Mouse (Mus musculus): ENCODE results near the gene Plp2. TPM values are rescaled to one million over a fixed set of nuclear protein-coding genes. Genes with fewer than 3 reads are reported as not detected.

Gene Plp2
- total RNA-seq, 2 experiments from 2014 or later: 54.2 to 55.4 TPM

DNA sequence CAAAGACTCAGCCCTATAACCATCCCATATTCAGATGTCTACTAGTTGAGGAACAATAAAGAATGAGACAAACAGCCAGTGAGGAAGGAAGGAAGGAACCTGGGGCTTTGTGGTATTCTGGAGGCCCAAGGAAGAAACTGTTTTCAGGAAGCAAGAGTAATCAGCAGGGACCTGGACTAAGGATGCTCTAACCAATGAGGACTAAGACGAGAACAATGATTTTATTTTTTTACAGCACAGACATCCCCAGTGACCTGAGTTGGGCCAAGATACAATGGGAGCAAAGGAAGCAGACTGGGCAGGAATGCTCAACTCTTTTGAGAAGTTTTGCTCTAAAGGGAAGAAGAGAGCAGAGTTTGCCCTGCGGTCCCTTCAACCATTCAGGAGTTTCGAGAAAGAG is 8.3 kb downstream of the Plp2 start:
- DNase-seq: no peak

DNA sequence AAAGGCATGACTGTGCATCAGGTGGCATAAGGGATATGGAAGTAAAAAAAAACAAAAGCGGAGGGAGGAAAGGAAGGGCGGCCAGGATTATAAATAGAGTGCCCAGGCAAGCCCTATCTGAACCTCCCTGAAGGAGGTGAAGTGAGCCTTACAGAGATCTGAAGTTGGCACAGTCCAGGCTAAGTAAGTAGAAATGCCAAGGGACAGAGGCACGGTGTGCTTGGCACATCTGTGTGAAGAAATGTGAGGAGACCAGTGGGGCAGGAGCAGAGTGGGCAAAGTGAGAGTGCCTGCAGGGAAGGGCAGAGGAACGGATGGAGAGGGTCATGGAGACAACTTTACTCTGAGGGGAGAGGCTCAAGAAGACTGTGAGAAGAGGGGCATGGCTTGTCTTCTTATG is 10.1 kb downstream of the Plp2 start:
- no peak for DNase-seq

DNA sequence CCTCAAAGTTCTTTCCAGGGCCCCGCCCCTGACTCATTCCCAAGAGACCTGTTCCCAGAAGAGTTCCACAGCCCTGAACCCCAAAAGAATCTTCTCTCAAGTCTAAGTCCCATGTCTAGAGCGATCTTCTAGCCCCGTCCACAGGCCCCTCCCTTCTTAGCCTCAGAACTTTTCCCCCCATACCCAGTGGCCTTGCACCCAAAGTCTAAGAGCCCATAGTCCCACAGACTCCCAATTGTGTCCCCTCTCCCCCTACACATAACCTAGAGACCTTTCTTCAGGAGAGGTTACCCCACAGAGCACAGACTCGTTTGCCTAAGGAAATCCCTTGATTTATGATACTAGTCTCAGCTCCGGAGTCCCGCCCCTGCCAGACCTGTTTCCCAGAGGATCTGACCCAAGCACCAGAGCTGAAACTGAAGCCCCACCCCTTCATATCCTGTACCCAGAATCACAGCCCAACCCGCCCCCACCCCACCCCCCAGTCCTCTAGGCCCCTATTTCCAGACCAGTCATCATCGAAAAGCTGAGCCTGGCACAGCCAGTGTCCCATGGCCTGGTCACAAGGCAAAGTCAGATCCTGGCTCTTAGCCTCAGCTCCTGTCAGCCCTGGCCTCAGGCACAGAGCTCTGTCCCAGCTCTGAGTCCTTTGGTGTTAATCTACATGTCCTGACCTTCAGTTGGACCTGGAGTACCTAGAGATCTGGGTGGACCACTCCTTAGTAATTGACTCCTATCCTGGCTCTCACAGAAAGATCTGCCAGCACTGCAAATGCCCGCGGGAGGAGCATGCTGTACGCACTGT is 12.2 kb downstream of the Plp2 start:
- no peak for DNase-seq

DNA sequence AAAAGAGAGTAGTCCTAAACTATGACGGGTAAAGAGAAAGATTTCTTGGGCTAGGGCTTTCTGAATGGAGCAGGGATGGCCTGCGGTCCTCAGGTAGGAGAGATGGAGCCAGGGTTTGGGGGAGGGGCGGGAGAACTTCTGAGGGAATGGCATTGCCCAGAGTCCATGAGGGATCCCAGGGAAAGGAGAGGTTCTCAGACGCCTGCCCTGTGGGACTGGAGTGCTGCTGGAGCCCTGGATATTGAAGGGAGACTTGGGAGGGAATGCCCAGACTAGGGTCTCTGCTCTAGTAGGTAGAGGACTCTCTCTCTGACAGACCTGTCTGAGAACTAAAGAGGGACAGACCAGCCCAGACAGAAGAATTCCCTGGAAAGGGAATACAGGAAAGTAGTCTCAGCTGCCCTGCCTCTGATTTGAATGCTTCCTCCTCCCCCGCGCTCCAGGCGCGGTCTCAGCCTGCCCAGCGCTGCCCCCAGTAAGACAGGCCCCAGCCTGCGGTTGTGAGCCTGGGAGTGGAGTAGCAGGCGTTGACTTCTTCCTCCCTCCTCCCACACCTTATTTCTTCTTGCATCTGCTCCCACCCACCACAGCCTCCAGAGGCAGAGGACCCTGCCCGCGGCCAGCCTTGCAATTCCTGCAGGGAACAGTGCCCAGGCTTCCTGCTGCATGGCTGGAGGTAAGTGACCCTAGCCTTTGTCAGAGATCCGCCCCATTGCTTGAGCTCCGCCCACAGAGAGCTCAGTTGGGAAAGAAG is 13.0 kb downstream of the Plp2 start:
- DNase-seq: peak; percentile 19

DNA sequence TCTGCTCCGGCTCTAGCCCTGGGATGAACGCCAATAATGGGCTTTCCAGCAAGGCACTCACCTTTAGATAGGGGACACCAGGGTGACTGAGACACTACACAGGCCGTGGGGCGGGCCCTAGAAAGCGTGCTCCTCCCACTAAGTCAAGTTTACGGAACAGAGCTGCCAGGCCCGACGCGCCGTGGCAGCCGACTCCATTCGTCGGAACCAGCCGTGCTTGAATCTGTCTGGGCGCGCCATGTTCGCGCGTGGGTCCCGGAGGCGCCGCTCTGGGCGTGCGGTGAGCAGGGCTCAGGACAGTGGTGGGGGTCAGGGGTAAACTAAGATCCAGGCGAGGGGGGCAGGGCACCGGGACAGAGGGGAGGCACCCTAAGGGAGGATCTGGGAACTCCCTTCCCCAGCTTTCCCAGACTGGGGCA is 14.0 kb downstream of the Plp2 start, which contains the start of gene Prickle3:
TSS of gene Prickle3 (plus strand) at position 40 of the 419 bp plus-strand sequence.
- DNase-seq: peak; percentile 51

DNA sequence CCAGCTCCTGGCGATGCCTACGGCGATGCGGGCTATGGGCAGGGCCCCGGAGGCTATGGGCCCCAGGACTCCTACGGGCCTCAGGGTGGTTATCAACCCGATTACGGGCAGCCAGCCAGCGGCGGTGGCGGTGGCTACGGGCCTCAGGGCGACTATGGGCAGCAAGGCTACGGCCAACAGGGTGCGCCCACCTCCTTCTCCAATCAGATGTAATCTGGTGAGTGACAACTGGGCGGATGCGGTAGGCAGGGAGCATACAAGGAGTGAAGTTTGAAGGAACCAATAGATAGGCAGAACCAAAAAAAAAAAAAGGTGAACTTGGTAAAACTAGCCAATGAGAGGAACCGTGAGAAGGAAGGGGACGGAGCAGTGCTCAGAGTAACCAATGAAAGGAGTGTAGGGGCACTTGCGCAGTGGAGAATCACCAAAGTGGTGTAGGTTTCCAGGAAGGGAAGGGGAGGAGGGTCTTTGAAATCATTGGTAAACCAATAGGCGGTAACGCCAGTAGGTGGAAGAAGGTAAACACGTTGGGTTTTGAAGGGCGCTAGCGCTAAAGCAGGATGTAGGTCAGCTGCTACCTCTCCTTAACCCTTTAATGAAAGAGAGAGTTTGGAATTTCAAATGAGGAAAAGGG is 22.4 kb downstream of the Plp2 start:
- DNase-seq: peak; percentile 76

DNA sequence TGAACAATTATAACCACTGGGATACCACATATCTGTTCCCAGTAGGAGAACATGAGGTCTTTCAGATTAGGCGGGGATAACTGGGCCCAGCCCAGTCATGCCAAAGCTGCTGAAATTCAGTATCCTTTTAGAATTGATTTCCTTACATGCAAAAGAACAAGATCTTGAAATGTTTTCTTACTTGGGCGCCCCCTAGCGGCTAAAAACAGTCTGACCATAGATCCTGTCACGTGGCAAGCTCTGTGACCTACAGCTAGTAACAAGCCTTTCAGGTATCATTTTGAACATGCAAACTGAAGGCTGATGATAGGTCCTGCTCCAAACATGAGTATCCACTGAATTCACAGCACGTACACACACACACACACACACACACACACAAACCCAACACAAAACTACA is 25.8 kb downstream of the Plp2 start:
- peak; percentile 75 for DNase-seq

DNA sequence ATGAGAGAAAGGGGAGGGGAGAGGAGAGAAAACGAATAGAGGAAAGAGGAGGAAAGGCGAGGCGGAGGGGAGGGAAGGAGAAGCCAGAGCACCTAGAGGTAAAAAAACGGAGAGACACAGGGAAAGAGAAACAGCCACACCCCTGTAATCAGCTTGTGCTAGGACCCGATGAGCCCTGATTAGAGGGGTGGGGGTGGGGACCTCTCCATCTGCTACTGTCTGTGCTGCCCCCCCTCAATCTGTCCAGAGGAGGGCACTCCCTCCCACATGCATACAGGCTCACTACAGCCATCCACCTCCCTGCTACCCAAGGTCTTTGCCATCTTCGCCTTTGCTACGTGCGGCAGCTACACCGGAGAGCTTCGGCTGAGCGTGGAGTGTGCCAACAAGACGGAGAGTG is 30.4 kb downstream of the Plp2 start:
- no peak for DNase-seq

DNA sequence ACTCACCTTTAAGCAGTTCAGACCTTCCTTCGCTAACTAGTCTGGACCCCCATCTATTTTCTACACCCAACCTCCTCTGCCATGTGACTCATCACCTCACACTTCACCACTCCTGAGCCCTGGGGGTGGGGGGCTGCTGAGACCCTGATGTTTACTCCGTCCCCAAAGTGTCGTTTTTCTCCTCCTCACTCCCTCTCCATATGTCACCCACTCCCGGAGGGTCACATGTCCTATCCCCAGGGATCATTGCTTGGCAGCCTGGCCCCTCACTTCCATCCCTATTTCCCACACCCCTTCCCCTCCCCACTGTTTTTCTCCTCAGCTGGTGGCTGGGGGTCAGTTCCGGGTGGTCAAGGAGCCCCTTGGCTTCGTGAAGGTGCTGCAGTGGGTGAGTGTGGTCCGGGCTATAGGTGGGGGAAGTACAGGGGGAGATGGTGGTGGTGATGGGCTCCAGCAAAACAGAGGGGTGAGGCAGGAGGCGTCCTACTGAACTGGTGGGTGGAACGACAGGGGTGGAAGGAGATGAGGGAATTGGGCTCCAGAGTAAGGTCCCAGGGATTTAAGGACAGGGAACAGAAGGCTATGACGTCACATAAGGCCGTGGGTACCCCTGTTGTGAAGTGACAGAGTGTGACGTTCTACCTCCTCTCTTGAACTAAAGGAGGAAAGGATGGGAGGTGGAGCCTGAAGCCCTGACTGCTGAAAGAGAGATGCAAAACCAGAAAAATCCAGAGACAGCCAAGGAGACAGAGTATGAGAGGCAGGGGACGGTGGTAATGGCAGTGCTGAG is 31.5 kb downstream of the Plp2 start:
- no peak for DNase-seq

DNA sequence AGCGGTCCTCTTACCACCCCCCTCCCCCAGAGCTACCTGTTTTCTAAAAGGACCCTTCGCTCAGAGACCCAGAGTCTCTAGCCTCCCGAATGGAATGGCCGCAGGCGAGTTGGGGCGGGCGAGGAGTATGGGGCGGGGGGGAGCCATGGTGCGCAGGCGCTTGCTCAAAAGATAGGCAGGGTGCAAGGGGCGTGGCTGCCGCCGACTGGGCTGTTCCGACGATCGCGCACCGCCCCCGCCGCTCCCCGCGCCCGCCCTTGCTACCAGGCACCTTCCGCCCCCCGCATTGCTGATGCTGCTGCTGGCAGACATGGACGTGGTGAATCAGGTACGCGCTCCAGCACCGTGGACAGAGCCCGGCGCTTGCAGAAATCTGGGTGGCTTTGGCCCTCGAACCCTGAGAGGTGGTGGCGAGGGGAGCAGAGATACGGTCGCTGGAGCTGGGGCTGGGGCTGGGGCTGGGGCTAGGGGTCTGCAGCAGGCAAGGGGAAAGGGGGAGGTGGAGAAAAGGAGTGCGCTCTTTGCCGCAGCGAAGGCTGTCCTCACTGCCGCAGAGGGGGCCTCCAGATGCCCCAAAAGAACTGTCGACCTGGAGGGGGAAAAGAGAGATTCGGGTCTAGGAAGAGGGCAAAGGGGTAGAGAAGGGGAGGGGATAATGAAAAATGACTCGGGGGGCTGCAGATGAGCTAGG is 32.6 kb downstream of the Plp2 start, which contains the start of gene Syp:
TSS of gene Syp (plus strand) at position 71 of the 691 bp plus-strand sequence.
- peak; percentile 71 for DNase-seq

DNA sequence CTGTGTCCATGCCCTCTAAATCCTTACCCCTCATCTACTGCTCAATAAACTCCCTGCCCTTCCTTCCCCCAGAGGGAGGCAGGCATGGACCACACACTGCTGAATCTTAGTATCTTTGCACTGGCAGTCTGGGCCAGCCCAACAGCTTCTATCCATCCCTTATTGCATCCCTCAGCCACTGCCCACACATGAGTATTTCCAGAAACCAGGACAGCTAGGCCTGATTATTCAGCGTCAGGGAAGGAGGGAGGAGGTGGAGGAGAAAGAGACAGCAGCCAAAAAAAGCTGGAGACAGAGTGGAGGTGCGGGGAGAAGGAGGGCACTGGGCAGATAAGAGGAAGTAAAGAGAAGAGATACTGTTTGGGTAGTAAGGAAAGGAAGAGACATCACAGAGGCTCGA is 36.1 kb downstream of the Plp2 start:
- no peak for DNase-seq

DNA sequence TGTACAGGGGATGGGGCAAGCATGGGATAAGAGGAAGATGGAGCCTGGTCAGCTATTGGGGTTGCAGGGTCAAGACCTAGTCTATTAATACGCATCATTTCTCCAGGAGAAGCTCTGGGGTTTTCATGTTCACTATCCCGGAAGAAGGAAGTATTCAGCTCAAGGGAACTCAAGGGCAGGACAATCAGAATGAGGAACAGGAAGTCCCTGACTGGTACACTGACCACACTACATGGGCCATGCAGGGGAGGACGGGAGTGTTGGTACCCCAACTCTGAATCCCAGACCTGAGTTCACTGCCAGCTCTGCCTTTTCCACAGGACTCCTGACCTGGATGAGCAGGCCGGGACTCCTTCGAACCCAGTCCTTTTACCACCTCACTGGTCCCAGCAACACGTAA is 38.6 kb downstream of the Plp2 start:
- DNase-seq: no peak

Other genes starting within 250 kb of the Plp2 start
- under 1 TPM in 1 of 2 experiments, not detected in 1; 0.32 TPM for gene Foxp3, start 97.7 kb downstream of the Plp2 start, total RNA-seq (2021)
- gene Ppp1r3f, start 97.1 kb downstream of the Plp2 start, total RNA-seq (2021): 1 to 10 TPM; 1.3 to 1.8 TPM
- gene Ccdc22, start 65.9 kb downstream of the Plp2 start, total RNA-seq (2021): 10 to 100 TPM; 11.1 to 11.2 TPM
- gene Cacna1f, start 64.3 kb downstream of the Plp2 start, total RNA-seq (2021): not detected
- gene Syp, start 32.9 kb downstream of the Plp2 start, total RNA-seq (2021): 1 to 10 TPM; 2.4 TPM
- gene Prickle3, start 14.1 kb downstream of the Plp2 start, total RNA-seq (2021): 10 to 100 TPM in 1 of 2 experiments, 1 to 10 TPM in 1; 8.7 to 11.1 TPM
- 1 to 10 TPM; 2.8 to 3.3 TPM for gene Magix, start 9.9 kb upstream of the Plp2 start, total RNA-seq (2021)
- gene Gpkow, start 25.7 kb upstream of the Plp2 start, total RNA-seq (2021): 10 to 100 TPM; 19.6 to 19.8 TPM
- gene Wdr45, start 42.9 kb upstream of the Plp2 start, total RNA-seq (2021): 10 to 100 TPM; 19.6 to 24.3 TPM
- gene Gm45208, start 50.9 kb upstream of the Plp2 start, total RNA-seq (2021): not detected
- gene Praf2, start 57.0 kb upstream of the Plp2 start, total RNA-seq (2021): 10 to 100 TPM in 1 of 2 experiments, 1 to 10 TPM in 1; 8.5 to 12.5 TPM
- 1 to 10 TPM; 1.0 to 1.5 TPM for gene Ccdc120, start 79.5 kb upstream of the Plp2 start, total RNA-seq (2021)
- 10 to 100 TPM; 10.5 to 16.7 TPM for gene Tfe3, start 91.2 kb upstream of the Plp2 start, total RNA-seq (2021)
- 10 to 100 TPM; 15.3 to 22.7 TPM for gene Gripap1, start 118.4 kb upstream of the Plp2 start, total RNA-seq (2021)
- gene Kcnd1, start 150.9 kb upstream of the Plp2 start, total RNA-seq (2021): 1 to 10 TPM; 1.2 to 1.3 TPM
- 10 to 100 TPM; 21.3 to 27.8 TPM for gene Otud5, start 170.0 kb upstream of the Plp2 start, total RNA-seq (2021)
- gene Pim2, start 206.9 kb upstream of the Plp2 start, total RNA-seq (2021): 1 to 10 TPM; 1.1 to 2.4 TPM
- gene Slc35a2, start 212.6 kb upstream of the Plp2 start, total RNA-seq (2021): 10 to 100 TPM in 1 of 2 experiments, 1 to 10 TPM in 1; 10.0 to 14.8 TPM
- 10 to 100 TPM; 32.2 to 38.5 TPM for gene Pqbp1, start 227.9 kb upstream of the Plp2 start, total RNA-seq (2021)
- gene Timm17b, start 228.0 kb upstream of the Plp2 start, total RNA-seq (2021): 10 to 100 TPM; 48.2 to 51.1 TPM
- not detected for gene Gm10491, start 236.4 kb upstream of the Plp2 start, total RNA-seq (2021)
- gene Gm10490, start 238.2 kb upstream of the Plp2 start, total RNA-seq (2021): not detected
- gene Pcsk1n, start 248.4 kb upstream of the Plp2 start, total RNA-seq (2021): under 1 TPM; 0.16 to 0.52 TPM

Data from gastrocnemius, postnatal 10 days (tissue).